Mouse (Mus musculus) lung, adult 18-20 months (tissue): ENCODE results near the gene Zbtb41.
A peak's percentile ranks its signal among the peaks of the same experiment; 100 is the strongest.
"Not testable (repeated sequence)": the region's sequence is repeated elsewhere in the genome, so short reads cannot be mapped to it uniquely, and the experiment has no call there.

Source experiments
- DNase-seq, 2 experiments: peaks; one replicate each; pipeline ENCODE4 v3.0.0; 2022; ENCODE audit warnings: mixed read lengths in 2 of 2

Zbtb41 gene

DNA sequence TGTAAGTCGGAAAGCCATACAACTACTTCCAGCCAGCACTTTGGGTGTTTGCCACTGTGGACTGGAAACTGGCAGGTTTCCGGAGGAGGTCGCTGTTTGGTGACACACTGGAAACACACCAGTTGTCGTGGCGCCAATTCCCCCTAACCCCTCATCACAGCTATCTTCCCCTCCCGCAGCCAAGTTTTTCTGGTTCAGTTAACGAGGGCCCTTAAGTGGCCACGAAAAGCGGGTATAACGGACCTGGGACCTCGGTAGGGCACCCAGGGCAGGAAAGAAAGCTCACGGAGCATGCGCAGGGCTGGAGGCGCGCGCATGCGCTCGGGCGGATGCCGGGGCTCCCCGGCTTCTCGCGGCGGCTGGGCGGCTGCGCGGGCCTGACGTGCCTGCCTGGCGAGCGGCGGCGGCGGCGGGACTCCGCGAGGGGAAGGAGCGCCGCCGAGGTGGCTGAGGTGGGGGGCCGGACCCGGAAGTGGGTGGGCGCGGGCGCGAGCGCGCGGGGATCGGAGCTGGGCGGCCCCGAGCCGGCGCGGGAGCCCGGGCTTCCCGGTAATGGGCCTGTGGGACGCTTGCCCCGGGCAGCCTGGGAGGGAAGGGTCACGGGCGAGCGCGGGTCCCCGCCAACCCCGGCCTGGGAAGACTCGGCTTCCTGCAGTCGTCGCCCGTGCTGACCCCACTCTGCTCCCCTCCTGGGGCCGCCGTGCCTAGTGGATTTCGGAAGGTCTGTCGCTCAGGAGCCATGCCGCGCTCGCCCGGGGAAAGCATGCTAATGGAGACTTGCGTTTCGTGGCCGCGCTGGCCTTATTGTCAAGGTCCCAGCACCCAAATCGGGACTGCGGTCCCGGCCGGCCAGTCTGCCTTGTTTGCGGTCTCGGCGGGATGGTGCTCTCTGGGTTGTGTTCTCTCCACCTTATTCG lies at the start of gene Zbtb41:
Gene Zbtb41, plus strand, starts transcription at position 414 of the 917 bp plus-strand sequence.
- DNase-seq = peak; percentile 86 to 89

DNA sequence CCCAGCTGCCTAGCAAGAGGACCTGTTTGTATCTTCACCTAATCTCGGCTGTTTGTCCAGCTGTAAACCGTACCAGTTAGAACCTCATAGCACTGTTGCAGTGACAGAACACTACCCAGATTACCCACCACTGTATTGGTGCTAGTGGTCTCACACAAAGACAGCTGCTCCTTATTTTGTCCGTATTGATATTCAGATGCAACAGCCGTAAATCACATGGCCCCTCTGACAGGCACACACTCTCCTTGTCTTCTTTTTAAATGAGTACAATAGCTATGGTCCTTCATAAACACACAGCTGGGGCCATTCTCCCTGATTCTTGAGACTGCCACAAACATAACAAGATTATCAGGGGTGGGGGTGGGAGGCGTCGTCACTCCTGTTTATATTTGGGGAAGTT lies 46.2 kb upstream of the Zbtb41 start:
- no peak for DNase-seq

DNA sequence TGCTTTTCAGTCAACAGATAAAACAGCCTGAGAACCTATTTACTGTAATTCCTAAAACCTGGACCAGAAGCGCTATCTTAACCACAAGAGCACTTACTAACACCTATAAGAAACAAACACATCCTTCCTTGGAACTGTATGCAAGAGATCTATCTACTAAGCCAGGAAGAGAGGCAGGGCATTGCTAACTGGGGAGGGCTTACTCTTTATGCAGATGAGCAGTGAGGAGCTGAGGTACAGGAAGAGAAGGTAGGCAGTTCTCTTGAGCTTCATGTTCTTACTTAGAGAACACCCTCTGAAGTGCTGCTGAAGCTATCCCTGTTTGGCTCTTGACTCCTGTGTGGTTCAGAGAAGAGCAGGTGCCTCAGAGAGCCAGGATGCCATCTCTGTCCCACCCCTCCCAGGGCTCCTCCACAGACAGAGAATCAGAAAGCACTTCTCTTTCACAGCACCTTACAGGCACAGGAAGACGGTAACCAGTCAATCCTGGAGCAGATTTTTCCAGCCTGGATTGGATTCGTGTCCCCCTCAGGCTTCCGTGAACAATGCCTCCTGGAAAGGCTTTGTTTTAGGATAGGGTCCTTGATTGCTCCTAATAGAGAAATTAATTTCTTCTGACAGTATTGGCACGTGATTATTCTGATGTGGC lies 45.3 kb upstream of the Zbtb41 start, which contains the start of gene Crb1:
Gene Crb1, minus strand, starts transcription at position 463 of the 649 bp plus-strand sequence.
- no peak for DNase-seq

DNA sequence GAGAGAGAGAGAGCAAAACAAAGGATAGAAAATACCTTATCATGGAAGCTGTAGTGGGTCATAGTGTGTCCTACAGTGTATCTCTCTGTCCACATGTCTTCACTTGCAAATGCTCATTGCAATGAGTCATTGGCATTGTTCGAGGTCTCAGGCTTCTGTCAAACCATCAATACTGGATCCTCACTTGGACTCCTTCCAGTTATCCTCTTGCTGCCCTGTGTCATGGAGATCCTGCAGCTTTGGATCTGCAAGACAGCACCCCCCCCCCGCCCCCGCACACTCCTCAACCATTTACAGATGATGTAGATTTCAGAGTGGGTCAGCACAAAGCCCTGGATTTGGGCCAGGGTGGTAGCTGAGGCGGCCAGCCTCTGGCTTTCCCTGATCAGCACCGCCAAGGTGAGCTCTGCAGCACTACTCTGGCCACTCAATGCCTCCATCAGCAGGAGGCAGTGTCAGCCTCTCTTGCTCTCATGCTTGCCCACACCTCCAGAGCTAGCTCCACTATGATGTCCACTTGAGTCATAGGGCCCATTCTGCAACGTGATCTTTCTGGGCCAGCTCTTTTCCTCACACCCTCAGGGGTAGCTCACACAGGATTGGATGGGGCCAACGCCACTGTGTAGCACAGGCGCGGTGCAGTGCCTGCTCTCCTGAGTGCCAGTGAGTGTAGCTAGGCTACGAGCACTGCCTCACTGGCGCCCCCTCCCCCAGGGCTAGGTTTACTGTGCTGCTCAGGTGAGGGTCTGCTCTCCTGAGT lies 43.0 kb upstream of the Zbtb41 start:
- no peak for DNase-seq

GRCm38 (mm10) chr1:139379621-139379984 lies 42.5 kb upstream of the Zbtb41 start:
- DNase-seq = no peak

DNA sequence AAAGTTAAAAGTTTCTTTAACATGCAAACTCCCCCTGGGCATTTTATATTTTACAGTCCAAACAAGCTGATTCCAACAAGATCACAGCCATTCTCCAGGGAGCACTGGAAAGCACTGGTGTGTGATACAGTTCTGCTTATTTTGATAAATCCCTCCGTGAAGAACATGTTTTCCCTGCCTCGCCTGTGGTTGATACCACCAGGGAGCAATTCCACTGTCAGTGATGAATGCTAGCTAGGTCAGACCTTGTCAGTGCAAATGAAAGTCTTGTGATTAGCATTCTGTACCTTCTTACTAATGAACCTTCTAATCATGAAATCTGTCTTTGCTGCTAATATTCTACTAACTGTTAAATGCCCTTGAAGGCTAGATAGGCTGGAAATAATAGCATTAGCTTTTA lies 30.3 kb upstream of the Zbtb41 start:
- no peak for DNase-seq

DNA sequence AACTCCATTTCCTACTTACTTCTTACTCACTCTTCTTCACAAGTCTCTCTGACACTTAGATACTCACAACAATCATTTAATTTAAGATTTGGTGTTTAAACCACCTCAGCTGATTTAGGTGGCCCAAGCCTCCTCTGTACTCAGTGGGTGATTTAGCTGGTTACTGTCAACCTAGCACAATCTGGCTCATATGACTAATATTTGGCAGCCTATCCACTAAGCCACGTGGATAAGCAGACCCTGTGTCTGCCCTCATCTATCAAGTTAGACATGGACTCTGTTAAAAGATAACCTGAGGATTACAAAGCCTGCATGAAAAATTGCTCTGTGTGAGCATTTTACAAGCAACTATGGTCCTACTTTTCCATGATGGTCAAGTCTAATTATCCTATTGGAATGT lies 25.5 kb upstream of the Zbtb41 start:
- no peak for DNase-seq

DNA sequence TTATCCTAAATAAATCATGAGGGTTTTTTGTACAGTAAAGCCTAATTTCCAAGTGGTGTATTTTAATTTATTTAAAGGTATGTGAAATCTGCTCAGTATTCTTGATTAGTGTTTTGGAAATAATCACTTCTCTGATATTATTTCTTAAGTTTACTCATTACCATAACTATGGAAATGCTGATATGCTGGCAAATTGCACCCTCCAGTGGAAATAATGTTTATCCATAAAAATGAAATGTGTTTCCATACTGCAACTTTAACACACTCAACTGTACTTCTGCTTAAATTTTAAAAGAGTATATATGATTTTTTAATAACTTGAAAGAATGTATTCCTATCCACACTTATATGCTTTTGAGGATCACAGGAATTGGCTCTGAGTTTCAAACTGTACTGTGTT lies 16.3 kb upstream of the Zbtb41 start:
- no peak for DNase-seq

- no peak for DNase-seq
These were observed 14.4 kb upstream of the Zbtb41 start for GRCm38 (mm10) chr1:139407701-139408100.

DNA sequence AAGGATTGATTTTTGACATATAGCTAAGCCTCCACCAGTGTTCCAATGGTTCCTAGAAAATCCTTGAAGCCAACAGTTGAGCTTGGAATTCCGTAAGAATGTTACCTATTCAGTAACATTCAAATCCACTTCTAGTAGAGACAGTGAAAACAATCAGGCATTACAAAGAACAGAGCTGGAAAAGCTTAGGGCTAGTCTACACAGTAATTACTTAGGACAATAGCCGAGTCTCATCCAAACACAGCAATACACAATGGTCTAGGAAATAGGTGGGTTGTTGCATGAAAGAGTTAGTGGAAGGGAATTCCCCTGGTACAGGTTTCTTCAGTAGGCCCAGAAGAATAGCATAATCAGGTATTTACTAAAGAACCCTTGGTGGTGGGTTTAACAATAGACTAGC lies 9.7 kb upstream of the Zbtb41 start:
- not testable (repeated sequence) for DNase-seq

GRCm38 (mm10) chr1:139413465-139413864 lies 8.6 kb upstream of the Zbtb41 start:
- no peak for DNase-seq

DNA sequence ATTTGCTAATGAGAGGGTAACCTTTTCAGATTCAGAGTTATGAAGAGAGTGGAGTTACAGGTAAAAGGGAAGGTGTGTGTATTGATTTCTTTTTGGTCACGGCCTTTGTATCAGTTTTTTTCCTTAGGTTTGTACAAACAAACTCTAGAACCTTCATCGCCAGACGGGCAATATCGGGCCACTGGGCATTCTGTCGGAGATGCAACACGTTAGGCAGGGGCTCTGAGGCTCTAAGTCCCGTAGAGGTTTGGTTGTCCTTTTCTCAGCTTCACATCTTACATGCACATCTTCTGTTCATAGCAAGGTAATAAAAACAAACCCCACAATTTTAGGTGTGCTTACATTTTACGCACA lies 590 bp upstream of the Zbtb41 start:
- DNase-seq = no peak

DNA sequence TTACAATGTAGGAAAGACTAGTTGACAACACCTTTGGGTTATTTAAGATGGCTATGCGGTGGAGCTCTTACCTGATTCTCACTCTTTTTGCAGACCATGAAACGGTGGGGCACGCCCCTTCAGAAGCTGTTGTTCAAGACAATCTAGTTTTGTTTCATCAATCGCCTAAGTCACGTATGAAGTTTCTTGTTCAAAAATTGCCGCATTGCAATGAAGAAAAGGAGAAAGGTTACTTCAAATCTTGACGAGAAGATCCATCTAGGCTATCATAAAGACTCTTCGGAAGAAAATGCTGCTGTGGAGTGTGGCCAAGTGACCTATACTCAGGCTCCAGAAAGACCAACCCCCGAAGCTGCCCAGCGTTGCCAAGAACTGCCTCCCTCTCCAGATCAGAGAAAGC lies 853 bp downstream of the Zbtb41 start:
- no peak for DNase-seq

DNA sequence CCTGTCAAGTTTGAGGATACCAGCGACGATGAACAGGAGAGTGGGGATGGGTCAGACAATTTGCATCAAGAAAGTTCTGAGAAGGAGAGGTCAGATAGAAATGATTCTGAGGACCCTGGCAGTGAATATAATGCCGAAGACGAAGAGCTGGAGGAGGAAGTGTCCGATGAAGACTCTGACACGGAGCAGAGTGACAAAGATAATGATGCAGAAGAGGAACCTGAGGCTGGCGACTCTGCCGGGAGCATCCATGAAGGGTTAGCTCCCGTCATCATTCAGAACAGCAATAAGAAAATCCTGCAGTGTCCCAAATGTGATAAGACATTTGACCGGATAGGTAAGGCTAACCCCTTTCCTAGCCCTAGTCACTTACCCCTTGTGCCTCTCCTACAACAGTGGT lies 1.8 kb downstream of the Zbtb41 start:
- no peak for DNase-seq

DNA sequence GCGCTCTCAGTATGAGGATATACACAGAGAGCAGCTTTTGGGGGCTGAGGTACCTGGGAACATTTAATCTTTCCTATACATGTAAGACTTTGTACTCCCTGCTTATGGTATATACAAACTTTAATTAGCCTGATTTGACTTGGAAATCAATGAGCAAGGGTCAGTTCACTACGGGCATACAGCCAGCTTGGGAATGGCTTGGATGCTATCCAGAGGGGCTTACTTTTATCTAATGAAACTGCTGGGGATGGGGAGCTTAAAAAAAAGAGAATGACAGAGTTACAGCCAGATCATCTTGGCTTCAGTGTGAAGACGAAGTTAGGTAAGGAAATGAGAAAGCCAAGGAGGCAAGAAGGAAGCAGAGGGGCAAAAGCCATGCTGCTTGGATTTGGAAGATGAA lies 2.9 kb downstream of the Zbtb41 start:
- no peak for DNase-seq

DNA sequence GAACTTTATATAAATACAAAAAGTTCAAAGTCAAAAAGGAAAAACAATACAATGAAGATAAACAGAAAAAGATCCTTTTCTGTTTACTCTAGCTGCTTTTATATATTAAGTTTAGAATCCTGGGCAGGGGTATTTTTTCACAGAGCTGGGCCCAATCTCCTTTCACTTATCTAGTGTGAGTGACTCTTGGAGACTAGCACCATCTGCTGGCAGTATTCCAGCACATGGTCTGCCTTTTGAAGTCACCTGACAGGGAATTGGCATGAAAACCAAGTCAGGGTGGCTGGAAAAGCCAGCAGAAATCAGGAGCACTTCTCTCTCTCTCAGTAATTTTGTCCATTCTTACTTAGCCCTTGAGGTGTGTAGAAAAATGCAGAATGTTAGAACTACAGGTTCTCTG lies 16.3 kb downstream of the Zbtb41 start:
- no peak for DNase-seq

DNA sequence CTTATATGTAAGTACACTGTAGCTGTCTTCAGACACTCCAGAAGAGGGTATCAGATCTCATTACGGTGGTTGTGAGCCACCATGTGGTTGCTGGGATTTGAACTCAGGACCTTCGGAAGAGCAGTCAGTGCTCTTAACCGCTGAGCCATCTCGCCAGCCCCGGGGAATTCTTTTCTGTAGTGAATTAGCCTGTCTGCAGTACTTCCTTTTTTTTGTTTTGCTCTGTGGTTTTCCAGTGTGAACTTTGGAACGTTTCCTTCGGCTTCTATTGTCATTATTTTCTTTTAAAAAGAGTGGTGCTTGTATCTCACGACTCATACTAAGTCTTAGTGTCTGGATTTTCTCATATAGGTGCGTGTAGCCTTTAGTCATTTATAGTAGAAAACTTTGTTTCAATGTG lies 21.0 kb downstream of the Zbtb41 start:
- DNase-seq = not testable (repeated sequence)

- peak; percentile 92 to 94 for DNase-seq
These were observed 32.5 kb downstream of the Zbtb41 start, which contains the start of gene Aspm for GRCm38 (mm10) chr1:139454340-139455225. Gene Aspm, plus strand, starts transcription at chr1:139454772.

DNA sequence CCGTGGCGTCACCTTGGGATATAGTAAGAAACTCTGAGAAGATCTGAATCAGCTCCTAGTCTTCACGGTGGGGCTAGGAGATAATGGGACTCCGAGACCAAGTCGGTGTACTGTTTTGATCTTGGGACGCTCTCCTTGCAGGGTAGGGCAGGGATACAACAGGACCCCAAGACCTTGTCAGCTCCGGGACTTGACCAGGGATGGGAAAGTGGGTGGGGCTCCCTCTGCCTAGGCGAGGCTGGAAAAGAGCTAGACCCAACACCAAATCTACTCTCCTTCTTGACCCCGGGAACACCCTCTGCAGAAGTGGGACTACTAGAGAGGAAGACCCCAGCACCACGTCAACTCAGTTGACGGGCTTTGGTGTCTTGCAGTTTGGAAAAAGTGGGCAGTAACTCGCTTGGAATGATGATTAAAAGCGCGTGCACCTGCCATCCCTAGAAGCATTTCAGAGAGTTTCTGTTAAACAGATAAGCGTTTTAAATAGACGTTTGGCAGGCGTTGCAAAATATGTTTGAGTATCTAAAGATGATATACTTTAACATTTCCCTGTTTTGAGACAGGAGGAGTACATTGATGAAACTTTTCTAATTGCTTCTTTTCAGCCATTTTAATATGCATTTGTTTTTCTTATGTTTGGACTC lies 33.3 kb downstream of the Zbtb41 start:
- no peak for DNase-seq

DNA sequence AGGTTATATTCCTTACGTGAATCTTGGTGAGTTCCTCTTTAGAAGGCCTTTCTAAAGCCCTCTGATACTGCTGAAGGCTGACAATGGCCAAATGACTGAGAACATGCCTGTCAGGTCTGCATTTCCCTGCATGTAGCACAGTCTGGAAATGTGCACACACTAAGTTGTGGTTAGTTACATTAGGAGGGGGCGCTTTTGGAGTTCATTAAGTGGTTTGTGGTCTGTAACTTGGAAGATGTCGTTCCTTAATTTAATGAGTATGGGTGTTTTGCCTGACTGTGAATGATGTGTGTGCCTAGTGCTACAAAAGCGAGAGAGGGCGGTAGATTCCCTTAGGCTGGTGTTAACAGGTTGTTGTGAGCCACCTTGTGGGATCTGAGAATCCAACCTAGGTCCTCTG lies 38.7 kb downstream of the Zbtb41 start:
- DNase-seq = no peak

- no peak for DNase-seq
These were observed 43.8 kb downstream of the Zbtb41 start for GRCm38 (mm10) chr1:139465936-139466335.

DNA sequence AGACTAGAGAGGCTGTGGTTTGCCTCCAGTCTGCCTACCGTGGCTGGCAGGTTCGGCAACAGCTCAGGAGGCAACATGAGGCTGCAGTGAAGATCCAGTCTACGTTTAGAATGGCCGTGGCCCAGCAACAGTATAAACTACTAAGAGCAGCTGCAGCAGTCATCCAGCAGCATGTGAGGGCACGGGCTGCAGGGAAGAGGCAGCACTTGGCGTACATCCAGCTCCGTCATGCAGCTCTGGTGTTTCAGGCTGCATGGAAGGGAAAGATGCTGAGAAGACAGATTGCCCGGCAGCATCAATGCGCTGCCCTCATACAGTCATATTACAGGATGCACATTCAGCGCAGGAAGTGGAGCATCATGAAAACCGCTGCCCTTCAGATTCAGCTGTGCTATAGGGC lies 56.8 kb downstream of the Zbtb41 start:
- DNase-seq = no peak
